Mouse (Mus musculus): ENCODE measurements around the gene Unc93b1.
"Not testable (repeated sequence)": the region's sequence is repeated elsewhere in the genome, so short reads cannot be mapped to it uniquely, and the experiment has no call there.

DNA sequence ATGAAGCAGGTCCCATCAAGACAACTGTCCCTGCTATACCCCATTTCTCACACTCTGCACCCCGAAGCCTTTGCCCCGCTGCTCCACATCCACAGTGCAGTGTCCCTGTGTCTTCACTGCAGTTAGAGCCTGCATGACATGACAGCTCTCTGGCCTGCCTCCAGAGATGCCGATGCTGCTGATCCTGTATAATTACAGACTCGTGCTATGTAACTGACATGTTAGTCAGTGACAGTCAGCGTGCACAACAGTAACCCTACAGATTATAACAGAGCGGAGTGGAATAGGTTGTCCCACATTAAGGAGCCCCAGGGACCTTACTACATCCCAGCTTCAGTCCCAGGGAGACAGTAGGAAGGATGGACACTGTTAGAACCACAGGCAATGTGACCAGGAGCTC, 39.6 kb downstream of the Unc93b1 start:
- not testable (repeated sequence) for TF ChIP-seq CTCF (IDR thresholded peaks at IDR 0.05; ENCODE audit: borderline replicate concordance, insufficient read depth, low read depth, low read length); POLR2A (IDR thresholded peaks at IDR 0.05; ENCODE audit: borderline replicate concordance, insufficient read depth, low read length)
